Mouse (Mus musculus) myocyte (in vitro differentiated cells): Measurements from ENCODE around the gene Bhmt.

Source experiments
- CEBPB ChIP-seq: IDR thresholded peaks from 2 replicates; pipeline ENCODE4 v1.6.1; 2011; ENCODE audit warnings: mild to moderate bottlenecking, moderate library complexity; ENCODE audit not compliant: poor library complexity, insufficient read depth, severe bottlenecking
- E2F4 ChIP-seq: IDR thresholded peaks from one replicate; pipeline ENCODE4 v1.6.1; 2011; ENCODE audit warnings: mild to moderate bottlenecking, control low read depth, moderate library complexity; ENCODE audit not compliant: insufficient read depth
- MAX ChIP-seq: IDR thresholded peaks from one replicate; pipeline ENCODE4 v1.6.1; 2011; ENCODE audit warnings: low read depth, mild to moderate bottlenecking, control low read depth
- MYOD1 ChIP-seq, 3 experiments: IDR thresholded peaks; one replicate each; pipeline ENCODE4 v1.6.1; 2011; ENCODE audit warnings: control low read depth in 2 of 3, low read depth in 2 of 3, mild to moderate bottlenecking in 2 of 3, moderate library complexity in 1 of 3; ENCODE audit not compliant: insufficient read length in 2 of 3, control insufficient read depth in 1 of 3
- MYOG ChIP-seq, 3 experiments: IDR thresholded peaks; one replicate each; pipeline ENCODE4 v1.6.1; 2011; ENCODE audit warnings: control low read depth in 2 of 3, low read depth in 2 of 3, mild to moderate bottlenecking in 2 of 3; ENCODE audit not compliant: insufficient read length in 2 of 3, control insufficient read depth in 1 of 3, insufficient read depth in 1 of 3
- POLR2A ChIP-seq: IDR thresholded peaks from one replicate; pipeline ENCODE4 v1.6.1; 2011; ENCODE audit warnings: low read depth, mild to moderate bottlenecking, control low read depth, moderate library complexity; ENCODE audit not compliant: insufficient read length
- POLR2AphosphoS2 ChIP-seq: IDR thresholded peaks from one replicate; pipeline ENCODE4 v1.6.1; 2011; ENCODE audit warnings: low read depth, control low read depth; ENCODE audit not compliant: insufficient read length
- REST ChIP-seq: IDR thresholded peaks from one replicate; pipeline ENCODE4 v1.6.1; 2011; ENCODE audit warnings: mild to moderate bottlenecking, control low read depth, moderate library complexity; ENCODE audit not compliant: insufficient read depth, insufficient read length
- SRF ChIP-seq: IDR thresholded peaks from one replicate; pipeline ENCODE4 v1.6.1; 2011; ENCODE audit warnings: low read depth; ENCODE audit not compliant: control insufficient read depth, insufficient read length
- TCF12 ChIP-seq: IDR thresholded peaks from one replicate; pipeline ENCODE4 v1.6.1; 2011; ENCODE audit warnings: mild to moderate bottlenecking, control low read depth; ENCODE audit not compliant: poor library complexity, insufficient read depth, severe bottlenecking
- TCF3 ChIP-seq: IDR thresholded peaks from one replicate; pipeline ENCODE4 v1.6.1; 2011; ENCODE audit warnings: low read depth, control low read depth; ENCODE audit not compliant: insufficient read length
- USF1 ChIP-seq: IDR thresholded peaks from one replicate; pipeline ENCODE4 v1.6.1; 2011; ENCODE audit warnings: low read depth, mild to moderate bottlenecking, control low read depth, moderate library complexity

GRCm38 (mm10) chr13:93606868-93607578 is 30.7 kb downstream of the Bhmt start:
- TF ChIP-seq POLR2A (no peak), TCF12 (no peak), MAX (no peak), CEBPB (no peak), MYOD1 (IDR thresholded peaks at IDR 0.05; ENCODE audit: control insufficient read depth in 1 of 3, insufficient read length in 2 of 3, low read depth in 2 of 3) (no peak), POLR2AphosphoS2 (no peak), REST (no peak), MYOG (IDR thresholded peaks at IDR 0.05; ENCODE audit: control insufficient read depth in 1 of 3, insufficient read depth in 1 of 3, insufficient read length in 2 of 3, low read depth in 2 of 3) (no peak), E2F4 (no peak), SRF (no peak), TCF3 (no peak), USF1 (no peak)
